Mouse (Mus musculus): ENCODE measurements around the gene Gm44805. TPM values are rescaled to one million over a fixed set of nuclear protein-coding genes. Genes with fewer than 3 reads are reported as not detected.
"Not testable (repeated sequence)": the region's sequence is repeated elsewhere in the genome, so short reads cannot be mapped to it uniquely, and the experiment has no call there.

Gm44805 gene
- polyA plus RNA-seq, 1 experiment from 2014 or later, result not detected

- H3K9me3 ChIP-seq (replicated peaks; ENCODE audit: control insufficient read depth, low read length); H3K27ac ChIP-seq (ENCODE audit: low read depth, low read length); H3K36me3 ChIP-seq (ENCODE audit: control insufficient read depth, insufficient read depth, low read length); DNase-seq (ENCODE audit: low spot score); H3K4me2 ChIP-seq (ENCODE audit: low read length); H3K9ac ChIP-seq (ENCODE audit: low read length); H3K4me3 ChIP-seq (ENCODE audit: low read depth, low read length); H3K27me3 ChIP-seq (replicated peaks; ENCODE audit: control insufficient read depth, insufficient read depth, low read length); ATAC-seq; H3K4me1 ChIP-seq (ENCODE audit: control insufficient read depth, insufficient read depth, low read length): not testable (repeated sequence)
- WGBS, result 76% methylated on average over 8 of the region's 8 CpGs
Measured at GRCm38 (mm10) chr7:19686927-19687583, 5.8 kb upstream of the Gm44805 start.

DNA sequence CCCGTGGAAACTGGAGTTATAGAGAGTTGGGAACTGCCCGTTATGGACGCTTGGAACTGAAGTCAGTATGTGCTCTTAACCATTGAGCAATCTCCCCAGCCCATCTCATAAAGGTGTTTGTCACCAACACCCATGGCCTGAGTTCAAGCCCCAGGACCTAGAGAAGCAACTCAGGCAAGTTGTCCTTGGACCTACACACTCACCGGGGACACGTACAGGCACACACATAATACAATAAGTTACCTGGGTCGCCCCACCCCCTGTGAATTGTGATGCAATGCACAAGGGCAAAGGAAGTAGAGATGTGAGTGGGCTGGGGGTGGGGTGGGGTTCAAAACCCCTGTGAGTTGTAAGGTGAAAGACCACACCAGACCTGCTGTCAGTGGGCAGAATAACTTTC lies 5.3 kb upstream of the Gm44805 start:
- WGBS, result 93% methylated on average over 6 of the region's 6 CpGs
- Histone ChIP-seq H3K9ac (ENCODE audit: low read length) (no peak overlapping the region), H3K27ac (ENCODE audit: low read depth, low read length) (no peak overlapping the region), H3K9me3 (replicated peaks; ENCODE audit: control insufficient read depth, low read length) (no peaks in the 10 kb centered on the region), H3K4me3 (ENCODE audit: low read depth, low read length) (no peak overlapping the region), H3K4me1 (ENCODE audit: control insufficient read depth, insufficient read depth, low read length) (no peaks in the 10 kb centered on the region), H3K36me3 (ENCODE audit: control insufficient read depth, insufficient read depth, low read length) (no peaks in the 10 kb centered on the region), H3K27me3 (replicated peaks; ENCODE audit: control insufficient read depth, insufficient read depth, low read length) (no peaks in the 10 kb centered on the region), H3K4me2 (ENCODE audit: low read length) (no peak overlapping the region)
- ATAC-seq (no peak), DNase-seq (ENCODE audit: low spot score) (no peak)

DNA sequence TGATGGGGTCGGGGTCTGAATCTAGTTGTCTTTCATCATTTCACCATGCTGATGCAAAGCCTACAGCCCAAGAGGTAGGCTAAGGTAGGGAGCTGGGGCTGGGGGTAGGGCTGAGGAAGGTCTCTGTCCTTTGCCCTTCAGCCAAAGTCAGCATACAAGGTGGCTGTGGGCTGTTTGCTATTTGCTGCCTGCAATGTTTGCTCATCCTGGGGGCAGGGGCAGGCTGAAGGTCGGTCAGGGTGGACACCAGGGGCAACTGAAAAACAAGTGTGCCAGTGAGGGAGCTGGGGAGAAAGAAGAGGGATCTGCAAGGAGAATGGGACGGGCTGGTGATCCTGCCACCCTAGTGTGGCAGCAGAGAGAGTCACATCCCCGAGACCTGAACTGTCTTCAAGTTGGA lies 4.2 kb upstream of the Gm44805 start:
- Histone ChIP-seq H3K4me2 (ENCODE audit: low read length) (no peak overlapping the region), H3K36me3 (ENCODE audit: control insufficient read depth, insufficient read depth, low read length) (no peaks in the 10 kb centered on the region), H3K9ac (ENCODE audit: low read length) (no peak overlapping the region), H3K4me1 (ENCODE audit: control insufficient read depth, insufficient read depth, low read length) (no peaks in the 10 kb centered on the region), H3K9me3 (replicated peaks; ENCODE audit: control insufficient read depth, low read length) (no peaks in the 10 kb centered on the region), H3K27me3 (replicated peaks; ENCODE audit: control insufficient read depth, insufficient read depth, low read length) (no peaks in the 10 kb centered on the region), H3K27ac (ENCODE audit: low read depth, low read length) (no peak overlapping the region), H3K4me3 (ENCODE audit: low read depth, low read length) (no peak overlapping the region)
- 73% methylated on average over 4 of the region's 4 CpGs for WGBS
- ATAC-seq (no peak), DNase-seq (ENCODE audit: low spot score) (no peak)

GRCm38 (mm10) chr7:19683771-19684201 lies 2.6 kb upstream of the Gm44805 start:
- Histone ChIP-seq H3K27ac (ENCODE audit: low read depth, low read length) (no peak overlapping the region), H3K27me3 (replicated peaks; ENCODE audit: control insufficient read depth, insufficient read depth, low read length) (no peaks in the 10 kb centered on the region), H3K4me2 (ENCODE audit: low read length) (no peak overlapping the region), H3K4me3 (ENCODE audit: low read depth, low read length) (no peak overlapping the region), H3K9me3 (replicated peaks; ENCODE audit: control insufficient read depth, low read length) (no peaks in the 10 kb centered on the region), H3K9ac (ENCODE audit: low read length) (no peak overlapping the region), H3K4me1 (ENCODE audit: control insufficient read depth, insufficient read depth, low read length) (no peaks in the 10 kb centered on the region), H3K36me3 (ENCODE audit: control insufficient read depth, insufficient read depth, low read length) (no peaks in the 10 kb centered on the region)
- DNase-seq (ENCODE audit: low spot score) (no peak), ATAC-seq (no peak)
- 92% methylated on average over 6 of the region's 6 CpGs for WGBS

GRCm38 (mm10) chr7:19682979-19683378 lies 1.8 kb upstream of the Gm44805 start:
- ATAC-seq (no peak), DNase-seq (ENCODE audit: low spot score) (no peak)
- Histone ChIP-seq H3K36me3 (ENCODE audit: control insufficient read depth, insufficient read depth, low read length) (no peaks in the 10 kb centered on the region), H3K9ac (ENCODE audit: low read length) (no peak overlapping the region), H3K27me3 (replicated peaks; ENCODE audit: control insufficient read depth, insufficient read depth, low read length) (no peaks in the 10 kb centered on the region), H3K4me1 (ENCODE audit: control insufficient read depth, insufficient read depth, low read length) (no peaks in the 10 kb centered on the region), H3K4me3 (ENCODE audit: low read depth, low read length) (no peak overlapping the region), H3K9me3 (replicated peaks; ENCODE audit: control insufficient read depth, low read length) (no peaks in the 10 kb centered on the region), H3K4me2 (ENCODE audit: low read length) (no peak overlapping the region), H3K27ac (ENCODE audit: low read depth, low read length) (no peak overlapping the region)
- 78% methylated on average over 3 of the region's 3 CpGs for WGBS

GRCm38 (mm10) chr7:19680702-19681101 lies 521 bp downstream of the Gm44805 start:
- no peak for DNase-seq (ENCODE audit: low spot score)
- 88% methylated on average over 2 of the region's 2 CpGs for WGBS
- no peak overlapping the region for H3K9ac ChIP-seq (ENCODE audit: low read length)
- no peaks in the 10 kb centered on the region for H3K9me3 ChIP-seq (replicated peaks; ENCODE audit: control insufficient read depth, low read length)
- H3K4me1 ChIP-seq (ENCODE audit: control insufficient read depth, insufficient read depth, low read length), result no peaks in the 10 kb centered on the region
- no peak overlapping the region for H3K27ac ChIP-seq (ENCODE audit: low read depth, low read length)
- H3K36me3 ChIP-seq (ENCODE audit: control insufficient read depth, insufficient read depth, low read length), result no peaks in the 10 kb centered on the region
- H3K27me3 ChIP-seq (replicated peaks; ENCODE audit: control insufficient read depth, insufficient read depth, low read length), result no peaks in the 10 kb centered on the region
- no peak for ATAC-seq
- H3K4me3 ChIP-seq (ENCODE audit: low read depth, low read length), result no peak overlapping the region
- H3K4me2 ChIP-seq (ENCODE audit: low read length), result no peak overlapping the region

DNA sequence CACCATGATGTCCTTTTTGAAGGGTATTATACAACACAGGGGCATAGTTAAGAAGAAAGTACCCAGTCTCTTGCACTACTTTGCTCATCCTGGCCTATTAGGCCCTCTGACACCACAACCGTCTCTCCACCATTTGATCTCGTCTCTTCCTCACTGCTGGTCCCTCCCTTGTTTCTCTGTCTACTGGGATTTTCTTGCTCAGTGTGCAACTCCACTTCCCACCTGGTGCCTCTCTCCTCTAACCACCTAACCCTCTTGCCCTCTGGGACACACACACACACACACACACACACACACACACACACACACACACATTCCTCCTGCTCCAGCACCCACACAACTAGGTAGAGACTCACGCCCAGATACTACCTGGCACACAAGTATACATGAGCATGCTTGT lies 2.3 kb downstream of the Gm44805 start:
- no peaks in the 10 kb centered on the region for H3K27me3 ChIP-seq (replicated peaks; ENCODE audit: control insufficient read depth, insufficient read depth, low read length)
- no peak overlapping the region for H3K4me3 ChIP-seq (ENCODE audit: low read depth, low read length)
- ATAC-seq (no peak), DNase-seq (ENCODE audit: low spot score) (no peak)
- WGBS, result 90% methylated on average over 3 of the region's 3 CpGs
- no peak overlapping the region for H3K27ac ChIP-seq (ENCODE audit: low read depth, low read length)
- H3K4me2 ChIP-seq (ENCODE audit: low read length), result no peak overlapping the region
- no peaks in the 10 kb centered on the region for H3K4me1 ChIP-seq (ENCODE audit: control insufficient read depth, insufficient read depth, low read length)
- no peak overlapping the region for H3K9ac ChIP-seq (ENCODE audit: low read length)
- no peaks in the 10 kb centered on the region for H3K36me3 ChIP-seq (ENCODE audit: control insufficient read depth, insufficient read depth, low read length)
- H3K9me3 ChIP-seq (replicated peaks; ENCODE audit: control insufficient read depth, low read length), result no peaks in the 10 kb centered on the region

- Histone ChIP-seq H3K9me3 (replicated peaks; ENCODE audit: control insufficient read depth, low read length) (no peaks in the 10 kb centered on the region), H3K36me3 (ENCODE audit: control insufficient read depth, insufficient read depth, low read length) (no peaks in the 10 kb centered on the region)
Measured at GRCm38 (mm10) chr7:19677872-19678271, 3.4 kb downstream of the Gm44805 start, which contains the start of gene Apoc2. Gene Apoc2, minus strand, starts transcription at chr7:19677941.

DNA sequence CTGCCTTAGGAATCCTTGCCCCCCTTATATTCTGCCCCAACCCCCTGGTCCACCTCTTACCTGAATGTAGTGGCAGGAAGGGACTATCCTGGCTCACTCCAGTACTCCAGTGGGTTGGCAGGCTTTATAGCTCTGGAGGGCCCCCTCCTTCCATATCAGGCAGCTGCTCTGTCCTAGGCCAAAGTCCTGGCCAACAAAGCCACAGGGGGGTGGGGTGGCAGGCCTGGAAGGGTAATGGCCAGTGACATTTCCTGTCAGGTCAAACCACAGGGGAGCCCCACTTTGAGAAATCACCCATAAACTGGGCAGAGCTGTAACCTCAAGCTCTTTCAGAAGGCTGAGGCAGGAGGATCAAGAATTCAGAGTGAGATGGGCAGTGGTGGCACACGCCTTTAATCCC lies 4.6 kb downstream of the Gm44805 start:
- 68% methylated on average over 1 of the region's 1 CpGs for WGBS
- no peak overlapping the region for H3K27ac ChIP-seq (ENCODE audit: low read depth, low read length)
- no peaks in the 10 kb centered on the region for H3K9me3 ChIP-seq (replicated peaks; ENCODE audit: control insufficient read depth, low read length)
- ATAC-seq (no peak), DNase-seq (ENCODE audit: low spot score) (no peak)
- H3K9ac ChIP-seq (ENCODE audit: low read length), result no peak overlapping the region
- H3K4me3 ChIP-seq (ENCODE audit: low read depth, low read length), result no peak overlapping the region
- no peaks in the 10 kb centered on the region for H3K4me1 ChIP-seq (ENCODE audit: control insufficient read depth, insufficient read depth, low read length)
- no peaks in the 10 kb centered on the region for H3K36me3 ChIP-seq (ENCODE audit: control insufficient read depth, insufficient read depth, low read length)
- no peaks in the 10 kb centered on the region for H3K27me3 ChIP-seq (replicated peaks; ENCODE audit: control insufficient read depth, insufficient read depth, low read length)
- H3K4me2 ChIP-seq (ENCODE audit: low read length), result no peak overlapping the region

More at GRCm38 (mm10) chr7:19677872-19678271, 3.4 kb downstream of the Gm44805 start, which contains the start of gene Apoc2:
- Histone ChIP-seq H3K4me2 (ENCODE audit: low read length) (no peak within 1 kb of the TSS), H3K4me1 (ENCODE audit: control insufficient read depth, insufficient read depth, low read length) (no peaks in the 10 kb centered on the region), H3K27me3 (replicated peaks; ENCODE audit: control insufficient read depth, insufficient read depth, low read length) (no peaks in the 10 kb centered on the region), H3K9ac (ENCODE audit: low read length) (no peak within 1 kb of the TSS), H3K4me3 (ENCODE audit: low read depth, low read length) (no peak within 1 kb of the TSS), H3K27ac (ENCODE audit: low read depth, low read length) (no peak within 1 kb of the TSS)
- WGBS, result 83% methylated on average over 8 of the region's 8 CpGs
- no peak for ATAC-seq
- DNase-seq (ENCODE audit: low spot score), result no peak

All from forebrain, embryonic 14.5 days (tissue).